Mouse (Mus musculus) kidney, postnatal 4 days (tissue): ENCODE measurements at regions not wholly inside any gene's neighbourhood (a gene's known extent, or its start where the extent isn't known, plus 50 kb on each side); places are given as distances from the start of the nearest gene placed in this dataset.
"Not testable (repeated sequence)": the region's sequence is repeated elsewhere in the genome, so short reads cannot be mapped to it uniquely, and the experiment has no call there.

ENCODE experiments used
- DNase-seq, 2 experiments: peaks; one replicate each; pipeline ENCODE4 v3.0.0; 2021; ENCODE audit warnings: mixed read lengths in 2 of 2

GRCm38 (mm10) chr14:36155757-36156156, 61.0 kb downstream of the 4930474N05Rik start:
- no peak for DNase-seq

GRCm38 (mm10) chr14:36156175-36156574, 61.5 kb downstream of the 4930474N05Rik start:
- DNase-seq, result no peak

- DNase-seq, result no peak
Measured at GRCm38 (mm10) chr14:36183701-36184100, 89.0 kb downstream of the 4930474N05Rik start.

GRCm38 (mm10) chr14:36196517-36196916, 101.8 kb downstream of the 4930474N05Rik start:
- no peak for DNase-seq

GRCm38 (mm10) chr14:36198396-36198795, 103.7 kb downstream of the 4930474N05Rik start:
- no peak for DNase-seq

GRCm38 (mm10) chr14:36203855-36204254, 109.1 kb downstream of the 4930474N05Rik start:
- DNase-seq, result no peak

- DNase-seq, result peak; percentile 75 to 78
Measured at GRCm38 (mm10) chr14:36212830-36213229, 118.1 kb downstream of the 4930474N05Rik start.

- DNase-seq, result no peak
Measured at GRCm38 (mm10) chr14:36245849-36246248, 151.1 kb downstream of the 4930474N05Rik start.

GRCm38 (mm10) chr14:36262126-36262525, 167.4 kb downstream of the 4930474N05Rik start:
- DNase-seq, result no peak

- DNase-seq, result no peak
Measured at GRCm38 (mm10) chr14:36283825-36284414, 189.2 kb downstream of the 4930474N05Rik start.

GRCm38 (mm10) chr14:36288697-36289286, 194.1 kb downstream of the 4930474N05Rik start:
- no peak for DNase-seq

- no peak for DNase-seq
Measured at GRCm38 (mm10) chr14:36310324-36310723, 215.6 kb downstream of the 4930474N05Rik start.

GRCm38 (mm10) chr14:36314673-36315072, 220.0 kb downstream of the 4930474N05Rik start:
- DNase-seq, result not testable (repeated sequence)

GRCm38 (mm10) chr14:36316418-36317111, 221.8 kb downstream of the 4930474N05Rik start:
- DNase-seq, result no peak

- no peak for DNase-seq
Measured at GRCm38 (mm10) chr14:36328258-36328891, 233.7 kb downstream of the 4930474N05Rik start.

- DNase-seq, result no peak
Measured at GRCm38 (mm10) chr14:36340832-36341231, 246.1 kb downstream of the 4930474N05Rik start.
